Mouse (Mus musculus) adrenal gland, postnatal 14 days (tissue): ENCODE results near the gene Hes7. TPM values are rescaled to one million over a fixed set of nuclear protein-coding genes. Genes with fewer than 3 reads are reported as not detected.

Experiments
- DNase-seq: peaks from one replicate; pipeline ENCODE4 v3.0.0; 2021; ENCODE audit warnings: mixed read lengths
- total RNA-seq: library from RNA; stranded (reverse); gene quantifications from 2 replicates; pipeline ENCODE4 v1.2.3, GENCODE M21; 2021

The Hes7 gene
- total RNA-seq, 1 experiment from 2014 or later: 0.37 TPM

DNA sequence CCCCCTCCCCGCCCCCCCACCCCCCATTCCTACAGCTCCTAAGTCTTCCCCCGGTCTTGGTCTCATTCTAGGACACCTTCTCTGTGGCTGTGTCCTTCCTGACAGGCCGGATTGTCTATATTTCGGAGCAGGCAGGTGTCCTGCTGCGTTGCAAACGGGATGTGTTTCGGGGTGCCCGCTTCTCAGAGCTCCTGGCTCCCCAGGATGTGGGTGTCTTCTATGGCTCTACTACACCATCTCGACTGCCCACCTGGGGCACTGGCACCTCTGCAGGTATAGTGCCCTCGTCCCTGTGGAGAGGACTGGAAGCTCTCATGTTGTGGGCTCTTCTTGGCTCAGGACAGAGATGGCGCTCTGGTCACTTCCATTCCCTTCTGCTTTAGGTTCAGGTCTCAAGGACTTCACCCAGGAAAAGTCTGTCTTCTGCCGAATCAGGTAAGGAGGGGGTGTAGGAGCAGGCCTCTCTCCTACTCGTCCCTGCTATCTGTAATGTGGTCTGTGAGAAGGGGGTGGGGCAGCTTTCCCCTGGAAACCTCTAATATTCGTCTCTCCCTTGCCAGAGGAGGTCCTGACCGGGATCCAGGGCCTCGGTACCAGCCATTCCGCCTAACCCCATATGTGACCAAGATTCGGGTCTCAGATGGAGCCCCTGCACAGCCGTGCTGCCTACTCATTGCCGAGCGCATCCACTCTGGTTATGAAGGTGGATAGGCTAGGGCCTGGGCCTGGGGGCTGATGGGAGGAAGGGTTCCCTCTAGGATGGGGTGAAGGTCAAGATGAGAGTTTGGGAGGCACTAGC lies 18.4 kb upstream of the Hes7 start:
- DNase-seq: no peak

DNA sequence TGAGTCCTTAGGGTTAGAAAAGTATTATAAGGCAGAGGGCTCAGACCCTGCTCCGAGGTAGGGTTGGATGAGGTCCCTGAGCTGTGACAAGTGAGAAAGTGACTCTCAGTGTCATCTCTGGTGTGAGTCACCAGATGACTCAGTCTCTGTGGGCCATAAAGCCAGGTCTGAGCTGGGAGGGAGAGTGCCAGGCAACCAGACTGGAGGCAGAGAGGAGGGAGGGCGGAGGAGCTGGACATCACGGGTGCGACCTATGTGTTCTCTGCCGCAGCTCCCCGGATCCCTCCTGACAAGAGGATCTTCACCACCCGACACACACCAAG lies 17.8 kb upstream of the Hes7 start:
- peak; percentile 78 for DNase-seq

DNA sequence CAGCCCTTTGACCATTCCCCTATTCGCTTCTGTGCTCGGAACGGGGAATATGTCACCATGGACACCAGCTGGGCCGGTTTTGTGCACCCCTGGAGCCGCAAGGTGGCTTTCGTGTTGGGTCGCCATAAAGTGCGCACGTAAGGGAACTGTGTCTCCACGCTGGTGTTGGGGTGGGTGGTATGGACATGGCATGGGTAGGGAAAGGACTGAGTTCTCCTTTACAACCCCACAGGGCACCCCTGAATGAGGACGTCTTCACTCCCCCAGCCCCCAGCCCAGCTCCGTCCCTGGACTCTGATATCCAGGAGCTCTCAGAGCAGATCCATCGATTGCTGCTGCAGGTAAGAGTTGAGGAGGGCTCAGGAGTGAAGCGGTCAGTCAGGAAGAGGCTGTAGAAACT lies 17.1 kb upstream of the Hes7 start:
- DNase-seq: no peak

DNA sequence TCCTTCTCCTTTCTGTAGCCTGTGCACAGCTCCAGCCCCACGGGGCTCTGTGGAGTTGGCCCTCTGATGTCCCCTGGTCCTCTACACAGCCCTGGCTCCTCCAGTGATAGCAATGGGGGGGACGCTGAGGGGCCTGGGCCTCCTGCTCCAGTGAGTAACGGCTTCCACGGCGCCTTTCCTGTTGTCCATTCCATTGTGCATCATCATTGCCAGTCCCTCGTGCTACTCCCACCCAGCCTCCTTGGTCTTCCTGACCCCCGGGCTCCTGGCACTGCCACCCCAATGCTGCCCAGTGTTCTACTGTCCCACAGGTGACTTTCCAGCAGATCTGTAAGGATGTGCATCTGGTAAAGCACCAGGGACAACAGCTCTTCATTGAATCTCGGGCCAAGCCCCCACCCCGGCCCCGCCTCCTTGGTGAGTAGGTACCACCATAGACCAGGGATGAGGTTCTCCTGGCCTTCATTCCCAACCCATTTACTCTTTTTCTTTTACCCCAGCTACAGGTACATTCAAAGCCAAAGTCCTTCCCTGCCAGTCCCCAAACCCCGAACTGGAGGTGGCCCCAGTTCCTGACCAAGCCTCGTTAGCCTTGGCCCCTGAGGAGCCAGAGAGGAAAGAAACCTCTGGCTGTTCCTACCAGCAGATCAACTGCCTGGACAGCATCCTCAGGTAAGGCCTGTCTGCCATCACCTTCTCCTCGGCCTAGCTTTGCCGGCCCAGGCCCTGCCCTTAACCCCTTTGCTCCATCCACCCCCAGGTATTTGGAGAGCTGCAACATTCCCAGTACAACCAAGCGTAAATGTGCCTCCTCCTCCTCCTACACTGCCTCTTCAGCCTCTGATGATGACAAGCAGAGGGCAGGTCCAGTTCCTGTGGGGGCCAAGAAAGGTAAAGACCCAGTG lies 16.4 kb upstream of the Hes7 start:
- DNase-seq: no peak

DNA sequence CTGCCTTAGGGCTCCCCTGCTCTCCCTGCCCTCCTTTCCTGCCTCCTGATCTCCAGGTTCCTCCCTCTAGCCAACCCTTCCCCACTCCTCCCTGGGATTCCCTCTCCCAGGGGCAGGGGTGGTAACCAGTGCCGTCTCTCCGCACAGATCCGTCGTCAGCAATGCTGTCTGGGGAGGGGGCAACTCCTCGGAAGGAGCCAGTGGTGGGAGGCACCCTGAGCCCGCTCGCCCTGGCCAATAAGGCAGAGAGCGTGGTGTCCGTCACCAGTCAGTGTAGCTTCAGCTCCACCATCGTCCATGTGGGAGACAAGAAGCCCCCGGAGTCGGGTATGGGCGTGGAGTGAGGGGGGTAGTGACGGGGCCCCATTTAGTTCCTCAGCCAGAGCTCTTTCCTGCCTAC lies 15.7 kb upstream of the Hes7 start:
- peak; percentile 7 for DNase-seq

DNA sequence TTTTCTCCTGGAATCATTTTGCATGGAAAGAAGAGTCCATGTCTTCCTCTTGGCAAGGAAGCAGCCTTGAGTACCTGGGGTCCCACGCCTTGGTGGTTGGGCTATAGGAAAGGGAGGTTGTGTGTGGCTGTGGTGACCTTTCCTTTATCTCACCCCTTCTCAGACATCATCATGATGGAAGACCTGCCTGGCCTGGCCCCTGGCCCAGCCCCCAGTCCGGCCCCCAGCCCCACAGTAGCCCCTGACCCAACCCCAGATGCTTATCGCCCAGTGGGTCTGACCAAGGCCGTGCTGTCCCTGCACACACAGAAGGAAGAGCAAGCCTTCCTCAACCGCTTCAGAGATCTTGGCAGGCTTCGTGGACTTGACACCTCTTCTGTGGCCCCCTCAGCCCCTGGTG lies 15.0 kb upstream of the Hes7 start:
- no peak for DNase-seq

DNA sequence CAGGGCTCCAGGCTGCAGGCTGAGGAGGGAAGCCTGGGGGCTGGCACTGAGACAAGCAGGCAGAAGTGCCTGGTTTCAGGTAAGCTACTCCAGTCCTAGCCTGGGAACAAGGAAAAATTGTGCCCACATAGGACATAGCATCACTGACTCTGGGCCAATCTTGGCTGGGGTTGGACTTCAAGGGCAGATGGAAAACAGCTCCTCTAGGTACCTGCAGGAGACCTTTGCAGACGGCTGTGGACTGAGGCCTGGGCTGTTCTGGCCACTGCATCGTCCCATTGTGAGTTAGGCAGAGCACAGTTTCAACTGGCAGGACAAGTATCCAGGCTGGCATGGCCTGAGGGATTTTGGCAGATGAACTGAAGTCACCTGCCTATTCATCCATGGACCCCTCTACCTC lies 14.4 kb upstream of the Hes7 start:
- DNase-seq: no peak

DNA sequence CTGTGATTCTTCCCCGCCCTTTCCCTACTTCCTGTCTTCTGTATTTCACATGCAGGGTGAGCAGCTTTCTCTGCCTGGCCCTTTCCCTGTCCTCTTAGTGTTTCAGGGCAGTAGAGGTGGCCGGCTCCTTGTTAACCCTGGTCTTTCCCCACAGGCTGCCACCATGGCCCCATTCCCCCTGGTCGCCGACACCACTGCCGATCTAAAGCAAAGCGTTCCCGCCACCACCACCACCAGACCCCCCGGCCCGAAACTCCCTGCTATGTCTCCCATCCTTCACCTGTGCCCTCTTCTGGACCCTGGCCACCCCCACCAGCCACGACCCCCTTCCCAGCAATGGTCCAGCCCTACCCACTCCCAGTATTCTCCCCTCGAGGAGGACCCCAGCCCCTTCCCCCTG lies 13.9 kb upstream of the Hes7 start:
- DNase-seq: peak; percentile 33

DNA sequence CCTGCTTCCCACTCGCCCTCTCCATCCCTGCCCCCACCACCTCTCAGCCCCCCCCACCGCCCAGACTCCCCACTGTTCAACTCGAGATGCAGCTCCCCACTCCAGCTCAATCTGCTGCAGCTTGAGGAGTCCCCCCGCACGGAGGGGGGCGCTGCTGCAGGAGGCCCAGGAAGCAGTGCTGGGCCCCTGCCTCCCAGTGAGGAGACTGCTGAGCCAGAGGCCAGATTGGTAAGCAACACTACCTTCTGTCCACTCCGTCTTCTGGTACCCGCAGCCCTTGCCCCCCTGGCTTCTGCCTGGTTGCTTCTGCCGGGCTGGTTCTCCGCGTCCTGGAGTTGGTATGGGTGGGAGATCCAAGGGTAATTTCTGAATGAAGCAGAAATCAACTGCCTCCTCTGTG lies 13.4 kb upstream of the Hes7 start:
- DNase-seq: peak; percentile 20

DNA sequence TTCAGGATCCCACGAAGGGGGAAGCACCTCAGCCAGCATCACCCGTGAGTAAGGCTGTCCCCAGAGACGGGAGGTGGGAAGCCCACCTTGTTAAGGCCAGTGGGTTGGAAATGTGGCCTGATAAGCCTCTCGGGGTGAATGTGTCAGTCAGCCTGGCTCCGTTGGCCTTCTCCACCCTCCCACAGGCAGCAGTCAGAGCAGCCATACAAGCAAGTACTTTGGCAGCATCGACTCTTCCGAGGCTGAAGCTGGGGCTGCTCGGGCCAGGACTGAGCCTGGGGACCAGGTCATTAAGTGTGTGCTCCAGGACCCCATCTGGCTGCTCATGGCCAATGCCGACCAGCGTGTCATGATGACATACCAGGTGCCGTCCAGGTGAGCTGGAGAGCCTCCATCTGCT lies 12.5 kb upstream of the Hes7 start:
- DNase-seq: no peak

DNA sequence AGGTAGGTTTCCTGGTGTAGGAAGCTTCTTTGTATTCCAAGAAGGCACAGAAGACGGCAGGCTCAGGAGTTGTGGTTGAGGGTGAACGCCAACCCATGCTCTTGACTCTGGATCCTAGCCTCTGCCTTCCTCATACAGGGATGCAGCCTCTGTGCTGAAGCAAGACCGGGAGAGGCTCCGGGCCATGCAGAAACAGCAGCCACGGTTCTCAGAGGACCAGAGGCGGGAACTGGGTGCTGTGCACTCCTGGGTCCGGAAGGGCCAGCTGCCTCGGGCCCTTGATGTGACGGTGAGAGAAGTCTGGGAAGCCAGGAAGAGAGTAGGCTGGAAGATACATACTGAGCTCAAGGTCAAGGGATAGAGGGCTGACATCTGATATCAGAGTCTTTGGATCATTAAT lies 12.0 kb upstream of the Hes7 start:
- DNase-seq: no peak

DNA sequence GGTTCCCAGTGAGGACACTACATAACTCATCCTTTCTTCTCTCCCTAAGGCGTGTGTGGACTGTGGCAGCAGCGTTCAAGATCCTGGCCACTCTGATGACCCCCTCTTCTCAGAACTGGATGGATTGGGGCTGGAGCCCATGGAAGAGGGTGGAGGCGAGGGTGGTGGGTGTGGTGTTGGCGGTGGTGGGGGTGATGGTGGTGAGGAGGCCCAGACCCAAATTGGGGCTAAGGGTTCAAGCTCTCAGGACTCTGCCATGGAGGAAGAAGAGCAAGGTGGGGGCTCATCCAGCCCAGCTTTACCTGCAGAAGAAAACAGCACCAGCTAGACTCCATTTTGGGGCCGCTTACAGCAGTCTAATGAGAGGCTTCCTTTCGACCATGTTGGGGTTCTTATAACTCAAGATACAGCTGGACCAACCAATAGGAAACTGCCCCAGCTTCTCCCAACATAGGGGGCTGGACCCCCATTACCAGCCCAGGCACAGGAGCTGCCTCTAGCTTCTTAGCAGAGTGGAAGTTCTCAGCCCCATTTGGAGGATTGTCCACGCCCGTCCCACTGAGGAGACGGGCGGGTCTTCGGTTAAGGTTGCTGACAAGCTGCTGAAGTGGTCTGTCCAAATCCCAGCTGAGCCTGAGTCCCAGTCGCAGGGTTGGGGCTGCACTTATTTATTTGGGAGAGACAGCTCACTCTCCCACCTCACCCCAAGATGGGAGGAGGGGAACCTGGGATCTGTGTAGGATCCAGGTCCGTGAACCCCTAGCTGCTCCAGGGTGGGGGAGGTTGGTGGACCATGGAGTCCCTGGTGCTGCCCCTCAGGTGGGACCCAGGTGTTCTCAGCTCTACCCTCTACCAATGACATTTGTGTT lies 10.9 kb upstream of the Hes7 start:
- DNase-seq: peak; percentile 29

DNA sequence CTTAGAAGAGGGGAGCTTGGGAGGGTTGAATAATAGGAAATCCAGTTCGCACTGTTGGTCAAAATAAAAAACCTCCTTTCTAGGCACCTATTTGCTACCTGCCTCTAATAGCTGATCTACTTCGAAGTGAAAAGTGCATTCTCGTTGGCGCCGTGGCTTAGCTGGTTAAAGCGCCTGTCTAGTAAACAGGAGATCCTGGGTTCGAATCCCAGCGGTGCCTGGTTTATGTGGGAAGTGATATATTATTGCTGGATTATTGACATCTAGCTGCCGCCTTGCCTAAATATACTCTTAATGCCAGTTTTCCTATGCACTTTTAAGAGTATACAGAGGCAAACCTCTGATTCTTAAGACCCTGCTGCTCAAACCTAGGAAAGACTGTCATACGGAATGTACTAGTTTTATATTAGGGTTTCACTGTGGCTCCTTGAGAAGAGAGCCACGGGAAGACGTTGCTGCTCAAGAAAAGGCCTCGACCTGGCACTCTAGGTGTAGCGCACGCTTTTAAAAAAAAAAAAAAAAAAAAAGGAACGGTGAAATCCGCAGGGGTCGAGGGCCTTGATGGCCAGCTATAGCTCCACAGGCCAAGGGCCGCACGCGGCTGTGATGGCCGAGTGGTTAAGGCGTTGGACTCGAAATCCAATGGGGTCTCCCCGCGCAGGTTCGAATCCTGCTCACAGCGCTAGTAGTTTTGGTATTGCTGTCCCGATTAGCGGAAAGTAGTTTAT lies 9.7 kb upstream of the Hes7 start:
- peak; percentile 96 for DNase-seq

DNA sequence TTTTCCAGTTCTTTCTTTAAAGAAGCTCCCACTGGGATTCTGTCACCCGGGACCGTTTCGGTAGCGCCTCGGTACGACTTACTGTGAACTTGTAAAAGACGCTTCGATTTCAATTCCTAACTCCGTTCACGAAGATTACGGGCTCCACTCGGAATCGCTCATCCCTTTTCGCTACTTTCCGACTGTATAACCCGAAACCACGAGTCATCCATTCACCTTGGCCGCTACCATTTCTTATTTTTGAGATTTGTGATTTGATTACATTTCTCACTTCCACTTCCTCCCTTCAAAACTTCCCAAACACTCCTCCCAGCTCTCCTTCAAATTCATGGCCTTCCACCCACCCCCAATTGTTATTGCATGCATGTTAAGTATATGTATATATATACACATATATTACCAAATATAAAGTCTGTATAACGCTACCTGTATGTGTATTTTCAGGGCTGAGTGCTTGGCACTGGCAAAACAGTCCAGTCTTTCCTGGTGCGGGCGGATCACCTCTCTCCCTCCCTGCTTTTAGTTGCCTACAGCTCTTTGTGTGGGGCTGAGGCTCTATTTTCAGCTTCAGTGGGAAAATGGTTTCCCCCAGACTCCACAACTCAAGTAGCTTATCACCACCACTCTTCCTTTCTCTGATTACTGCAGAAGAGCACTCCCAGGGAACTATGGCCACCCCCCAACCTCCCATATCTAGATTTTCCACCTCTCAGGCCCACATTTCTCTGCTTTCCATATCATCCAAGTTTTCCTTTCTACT lies 9.0 kb upstream of the Hes7 start:
- DNase-seq: no peak

DNA sequence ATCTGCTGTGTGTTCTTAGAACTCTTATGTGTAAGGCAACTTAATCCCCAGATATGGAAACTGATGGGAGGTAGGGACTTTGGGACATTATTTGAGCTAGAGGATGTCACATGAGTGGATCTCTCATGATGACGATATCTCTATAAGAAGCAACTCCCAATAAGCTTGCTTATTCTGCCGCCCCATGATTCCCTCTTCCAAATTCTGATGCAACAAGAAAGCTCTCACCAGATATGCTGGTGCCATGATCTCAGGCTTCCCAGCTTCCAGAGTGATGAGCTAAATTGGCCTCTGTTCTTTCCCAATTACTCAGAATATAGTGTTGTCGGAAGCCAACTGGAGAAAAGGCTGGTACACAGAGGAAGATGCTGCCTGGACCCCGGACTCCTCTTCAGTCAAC lies 8.3 kb upstream of the Hes7 start:
- no peak for DNase-seq

DNA sequence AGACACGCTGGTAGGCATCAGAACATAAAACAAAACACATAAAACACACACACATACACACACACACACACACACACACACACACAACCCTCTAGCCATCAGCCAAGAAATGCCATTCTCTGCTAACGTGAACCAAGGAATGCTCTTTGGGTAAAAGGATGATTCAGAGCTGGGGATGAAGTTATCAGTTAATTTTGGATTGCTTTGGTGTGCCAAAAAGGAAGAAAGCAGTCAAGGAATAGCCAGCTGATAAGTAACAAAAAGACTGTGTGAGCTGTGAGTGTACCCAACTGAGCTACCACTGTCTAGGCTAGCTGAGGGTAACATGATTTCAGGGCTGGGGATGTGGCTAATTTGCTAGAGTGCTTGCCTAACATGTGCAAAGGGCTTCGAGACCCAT lies 6.2 kb upstream of the Hes7 start:
- no peak for DNase-seq

DNA sequence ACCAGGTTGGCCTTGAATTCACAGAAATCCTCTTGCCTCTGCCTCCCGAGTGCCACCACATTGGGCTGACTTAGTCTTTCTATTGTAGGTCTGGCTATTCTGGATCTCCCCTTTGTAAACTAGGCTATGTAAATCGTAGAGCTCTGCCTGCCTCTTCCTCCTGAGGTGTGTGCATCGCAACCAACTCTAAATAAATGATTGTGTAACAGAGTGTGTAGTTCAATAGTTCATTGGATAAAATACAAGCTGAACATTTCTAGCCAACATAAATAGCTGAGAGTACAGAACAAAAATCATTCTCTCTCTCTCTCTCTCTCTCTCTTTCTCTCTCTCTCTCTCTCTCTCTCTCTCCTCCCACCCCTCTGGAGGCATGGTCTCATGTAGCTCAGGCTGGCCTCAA lies 5.6 kb upstream of the Hes7 start:
- DNase-seq: no peak

DNA sequence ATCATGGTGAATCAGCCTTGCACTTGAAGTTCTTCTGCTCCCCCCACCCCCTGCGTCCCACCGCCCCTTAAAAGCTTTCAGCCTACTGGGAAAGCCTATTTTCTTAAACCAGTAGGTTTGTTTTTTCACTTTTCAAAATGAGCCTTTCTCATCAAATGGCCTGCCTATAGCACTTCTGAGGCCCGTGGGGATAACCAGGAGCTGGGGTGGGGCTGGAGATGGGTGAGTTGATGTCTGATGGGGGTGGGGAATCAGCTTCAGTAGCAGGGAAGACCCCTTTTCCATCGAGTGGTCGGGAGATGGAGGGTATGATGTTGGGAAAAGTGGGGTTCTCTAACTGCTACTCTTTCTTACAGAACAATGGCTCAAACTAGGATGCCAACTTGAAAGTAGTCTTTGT lies 3.4 kb upstream of the Hes7 start:
- no peak for DNase-seq

DNA sequence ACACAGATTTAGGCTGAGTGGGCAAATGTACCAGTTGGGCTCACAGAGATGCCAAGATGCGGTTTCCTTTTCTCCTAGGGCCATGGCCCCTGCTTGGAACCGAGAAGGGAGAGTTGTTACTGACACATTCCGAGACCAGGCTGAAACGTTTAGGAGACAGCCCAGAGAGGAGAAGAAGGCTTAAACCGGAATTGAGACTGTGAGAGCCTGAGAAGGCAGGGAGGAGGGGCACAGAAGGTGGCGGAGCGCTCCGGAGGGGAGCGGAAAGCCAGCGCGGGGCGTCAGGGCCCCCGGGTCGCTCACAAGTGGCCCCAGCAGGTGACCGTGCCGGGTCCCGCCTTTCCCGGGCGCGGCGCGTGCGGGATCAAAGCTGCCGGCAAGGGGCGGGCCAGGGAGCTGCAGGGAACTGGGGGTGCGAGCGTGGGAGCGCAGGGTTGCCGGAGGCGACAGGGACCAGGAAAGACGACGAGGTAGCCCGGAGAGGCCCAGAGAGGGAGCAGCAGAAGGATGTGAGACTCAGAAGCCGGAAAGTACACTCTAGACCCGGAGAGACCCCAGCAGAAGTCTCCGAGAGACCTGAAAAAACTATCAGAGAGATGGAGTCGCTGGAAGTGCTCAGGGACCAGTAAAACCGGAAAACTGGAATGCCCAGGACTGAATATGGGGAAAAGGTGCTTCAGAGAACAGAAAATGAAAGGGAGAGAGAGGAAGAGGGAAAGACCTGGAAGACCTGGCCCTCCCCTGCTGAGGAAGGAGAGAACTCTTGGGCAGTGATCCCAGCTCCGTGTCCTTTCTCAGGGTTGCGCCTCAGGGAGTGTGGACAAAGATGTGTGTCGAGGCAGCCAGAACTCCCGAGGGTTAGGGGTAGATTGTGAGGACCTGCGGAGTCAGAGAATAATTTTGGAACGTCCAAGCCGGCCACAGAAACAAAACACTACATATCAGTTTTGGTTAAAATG lies 2.2 kb upstream of the Hes7 start:
- peak; percentile 82 for DNase-seq

DNA sequence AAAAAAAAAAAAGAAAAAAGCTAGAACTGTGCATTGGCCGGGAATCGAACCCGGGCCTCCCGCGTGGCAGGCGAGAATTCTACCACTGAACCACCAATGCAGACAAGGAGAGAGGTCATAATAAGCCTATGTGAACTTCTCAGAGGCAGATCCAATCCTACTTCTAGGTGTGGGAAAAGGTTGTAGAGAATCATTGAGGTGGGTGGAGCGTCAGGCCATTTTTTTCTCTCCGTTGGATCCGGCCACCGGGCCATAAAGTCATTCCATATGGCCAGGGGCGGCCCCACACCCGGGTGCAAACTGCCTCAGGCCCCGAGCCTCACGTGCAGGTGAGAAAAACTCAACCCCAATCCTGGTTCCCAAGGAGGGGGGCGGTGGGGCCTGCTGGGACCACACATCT lies 1.4 kb upstream of the Hes7 start:
- peak; percentile 89 for DNase-seq
